Mouse (Mus musculus): ENCODE data around the gene Ppm1h. TPM values are rescaled to one million over a fixed set of nuclear protein-coding genes. Genes with fewer than 3 reads are reported as not detected.

The Ppm1h gene
- polyA plus RNA-seq (2015; fragmentation: Nextera tagmentation; extraction: Ambion mirVana) = 4.3 and 5.6 TPM in 2 replicates

DNA sequence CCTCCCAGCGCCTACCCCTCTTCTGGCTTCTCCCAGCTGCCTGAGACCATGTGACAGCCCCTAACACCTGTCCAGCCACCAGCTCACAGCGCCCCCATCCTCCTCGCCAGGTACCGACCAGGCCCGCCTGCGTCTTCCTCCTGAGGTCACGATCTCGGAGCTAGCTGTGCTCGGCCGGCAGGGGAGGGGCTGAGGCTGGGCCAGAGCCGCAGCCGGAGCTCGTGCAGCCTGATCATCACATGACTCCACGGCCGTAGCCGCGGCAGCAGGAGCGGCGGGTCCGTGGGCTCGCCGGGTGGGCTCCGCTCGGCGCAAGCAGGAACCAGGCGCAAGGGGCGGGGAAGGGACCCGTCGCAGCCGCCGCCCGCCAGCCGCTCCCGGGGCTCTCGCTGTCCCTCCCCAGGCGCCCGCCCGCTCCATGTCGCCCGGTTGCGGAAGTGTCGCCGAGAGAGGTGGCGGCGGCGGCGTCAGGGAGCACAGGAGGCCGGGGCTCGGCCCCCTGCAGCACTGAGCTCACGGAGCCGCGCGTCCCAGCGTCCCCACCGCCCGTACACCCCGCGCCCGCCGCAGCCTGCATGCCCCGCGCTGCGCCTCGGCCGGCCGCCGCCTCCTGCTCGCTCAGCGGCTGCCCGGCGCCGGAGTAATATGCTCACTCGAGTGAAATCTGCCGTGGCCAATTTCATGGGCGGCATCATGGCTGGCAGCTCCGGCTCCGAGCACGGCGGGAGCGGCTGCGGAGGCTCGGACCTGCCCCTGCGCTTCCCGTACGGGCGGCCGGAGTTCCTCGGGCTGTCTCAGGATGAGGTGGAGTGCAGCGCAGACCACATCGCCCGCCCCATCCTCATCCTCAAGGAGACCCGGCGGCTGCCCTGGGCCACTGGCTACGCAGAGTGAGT lies at the start of gene Ppm1h:
Gene Ppm1h, plus strand, starts transcription at position 222 of the 896 bp plus-strand sequence.

MicroRNAs encoded within 50 kb of the gene (microRNA counts, 519-probe panel; counts per million panel counts)
- microRNA mmu-let-7i = 9,487 counts per million, percentile 90 among the panel's probes with 10 or more counts

Other genes with a start within 250 kb of the Ppm1h start
- 1.6 and 2.6 TPM in 2 replicates for gene Avpr1a, start 230.3 kb upstream of the Ppm1h start, polyA plus RNA-seq (2015; fragmentation: Nextera tagmentation; extraction: Ambion mirVana)

Data from spleen, postnatal 0 days (tissue).